10 mouse cellular contexts compared by ENCODE assay signal in the genomic region with DNA sequence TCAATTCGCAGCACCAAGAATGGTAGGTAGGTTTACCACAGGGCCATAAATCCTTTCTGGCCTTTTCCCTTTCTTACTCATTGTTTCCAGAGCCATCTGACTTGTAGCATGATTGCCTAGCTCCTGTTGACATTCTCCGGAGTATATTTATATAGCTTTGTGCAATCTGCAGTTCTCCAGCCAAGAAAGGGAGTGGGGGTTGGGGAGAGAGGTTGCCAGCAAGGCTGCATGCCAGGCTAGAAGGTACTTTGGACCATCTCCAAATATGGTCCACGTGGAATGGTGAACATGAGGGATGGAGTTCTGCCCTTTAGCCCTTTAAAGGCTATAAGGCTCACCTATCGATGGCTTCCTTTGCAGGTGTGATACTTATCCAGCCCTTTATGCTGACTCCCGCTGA. TPM values are rescaled to one million over a fixed set of nuclear protein-coding genes. Genes with fewer than 3 reads are reported as not detected.
DNase-seq lines count a peak whose midpoint lies in the region; ATAC-seq and TF ChIP-seq lines count a peak whose summit lies in the region.
"Had no signal": no experiment of that assay in that cellular context is flagged by ENCODE, and none has a peak within 500 bp of the region (broad histone marks: within the 10 kb centered on the region; RNA-seq: fewer than 3 reads in every experiment).

No protein-coding gene starts in this region.

- no peak for TF ChIP-seq CTCF in cortical plate, adult 2 months (IDR thresholded peaks at IDR 0.05; ENCODE audit: extremely low read depth, insufficient read depth, low read length)

- H3K4me3 ChIP-seq in liver, embryonic 11.5 days (ENCODE audit: low read depth, low read length) = no peak overlapping the region
- no peak overlapping the region for H3K4me3 ChIP-seq in cortical plate, adult 2 months (ENCODE audit: insufficient read depth, low read length)
- H3K4me3 ChIP-seq in stomach, embryonic 15.5 days (replicated peaks) = no peak overlapping the region
- H3K4me3 ChIP-seq: embryonic facial prominence, embryonic 15.5 days had no signal

- WGBS in liver, embryonic 11.5 days = 71% methylated on average over 5 of the region's 5 CpGs
- WGBS in stomach, embryonic 15.5 days = 52% methylated on average over 5 of the region's 5 CpGs

- no peaks in the 10 kb centered on the region for H3K9me3 ChIP-seq in liver, embryonic 11.5 days (ENCODE audit: control insufficient read depth, low read length)
- H3K9me3 ChIP-seq in stomach, embryonic 15.5 days = no peaks in the 10 kb centered on the region
- H3K9me3 ChIP-seq: embryonic facial prominence, embryonic 15.5 days had no signal

- H3K27ac ChIP-seq in liver, embryonic 11.5 days (ENCODE audit: low read depth, low read length) = no peak overlapping the region
- H3K27ac ChIP-seq in cortical plate, adult 2 months (ENCODE audit: insufficient read depth, low read length) = 0 out of 2 replicates have a peak overlapping the region, but pooled peaks have one; percentile 21
- peak overlapping the region; percentile 68 for H3K27ac ChIP-seq in stomach, embryonic 15.5 days
- H3K27ac ChIP-seq: embryonic facial prominence, embryonic 15.5 days had no signal

- H3K9ac ChIP-seq in liver, embryonic 11.5 days (ENCODE audit: low read depth, low read length) = no peak overlapping the region
- no peak overlapping the region for H3K9ac ChIP-seq in stomach, embryonic 15.5 days
- H3K9ac ChIP-seq: embryonic facial prominence, embryonic 15.5 days had no signal

- no peaks in the 10 kb centered on the region for H3K36me3 ChIP-seq in liver, embryonic 11.5 days (ENCODE audit: control insufficient read depth, insufficient read depth, low read length)
- no peaks in the 10 kb centered on the region for H3K36me3 ChIP-seq in stomach, embryonic 15.5 days
- H3K36me3 ChIP-seq: embryonic facial prominence, embryonic 15.5 days had no signal

- DNase-seq in liver = peak; percentile 17
- DNase-seq in liver, embryonic 11.5 days (ENCODE audit: low spot score) = no peak
- DNase-seq in kidney, postnatal 10 days = peak; percentile 71
- DNase-seq in thymus, postnatal 36 days = no peak
- no peak for DNase-seq in spleen, adult 18-20 months

- no peaks in the 10 kb centered on the region for H3K27me3 ChIP-seq in liver, embryonic 11.5 days (replicated peaks; ENCODE audit: control insufficient read depth, insufficient read depth, low read length)
- H3K27me3 ChIP-seq in stomach, embryonic 15.5 days (replicated peaks) = no peaks in the 10 kb centered on the region
- H3K27me3 ChIP-seq: embryonic facial prominence, embryonic 15.5 days had no signal

- no peak for ATAC-seq in liver, embryonic 11.5 days (replicated peaks; ENCODE audit: low FRiP score)
- ATAC-seq in stomach, embryonic 15.5 days (ENCODE audit: insufficient read depth, low FRiP score, low read depth) = peak; percentile 51
- no peak for ATAC-seq in megakaryocyte, adult 5-6 weeks (ENCODE audit: poor library complexity, severe bottlenecking)

- no peak overlapping the region for H3K4me2 ChIP-seq in liver, embryonic 11.5 days
- H3K4me2 ChIP-seq in stomach, embryonic 15.5 days = no peak overlapping the region
- H3K4me2 ChIP-seq: embryonic facial prominence, embryonic 15.5 days had no signal

- H3K4me1 ChIP-seq in liver, embryonic 11.5 days (replicated peaks; ENCODE audit: control insufficient read depth, insufficient read depth, low read length) = peaks cover 4% of the 10 kb centered on the region; the same call in 1 of the 2 replicates
- H3K4me1 ChIP-seq in cortical plate, adult 2 months (ENCODE audit: control insufficient read depth, insufficient read depth, low read length) = peaks cover 45% of the 10 kb centered on the region
- peaks cover 34% of the 10 kb centered on the region for H3K4me1 ChIP-seq in stomach, embryonic 15.5 days

- no peak for TF ChIP-seq POLR2A in cortical plate, adult 2 months (IDR thresholded peaks at IDR 0.05; ENCODE audit: extremely low read depth, insufficient read depth, low read length)

RNA-seq across cellular contexts. Expression of a gene that starts 45.2 kb away (rescaled TPM):
- polyA plus RNA-seq in liver, embryonic 11.5 days (2014; fragmentation: Nextera tagmentation; extraction: Ambion mirVana) = 7.2 and 9.3 TPM in 2 replicates
- polyA plus RNA-seq in cortical plate, adult 2 months (2012; rRNA removed) = 371 and 405 TPM in 2 replicates
- 12.5 and 12.7 TPM in 2 replicates for polyA plus RNA-seq in stomach, embryonic 15.5 days (2015; fragmentation: Nextera tagmentation; extraction: Ambion mirVana)
- 1.1 and 1.8 TPM in 2 replicates for total RNA-seq in megakaryocyte, adult 5-6 weeks (2015)
- total RNA-seq in megakaryocyte, adult 5-6 weeks (2017) = 0.69 and 1.1 TPM in 2 replicates
- total RNA-seq: MEL had no signal

Comparison
In these comparisons a context has a peak if more than half of its experiments do, and no peak if none do; other contexts are left out.
1. DNase-seq: peak in liver (single experiment) and kidney, postnatal 10 days (single experiment); none in liver, embryonic 11.5 days (single experiment), thymus, postnatal 36 days (0 of 2) and spleen, adult 18-20 months (0 of 2).
2. RNA of a gene that starts 45.2 kb away (polyA plus RNA-seq): 371 to 405 TPM in cortical plate, adult 2 months; 12.5 to 12.7 TPM in stomach, embryonic 15.5 days and 7.2 to 9.3 TPM in liver, embryonic 11.5 days; every median in the first group is over 10 times any median in the second.